Mouse (Mus musculus) embryo, embryonic 11.5 days (tissue): ENCODE results near the gene Elfn2.

Source experiments
- DNase-seq: peaks from one replicate; pipeline ENCODE4 v3.0.0-alpha.2; 2012; ENCODE audit warnings: low read depth, low spot score

Gene Elfn2

GRCm38 (mm10) chr15:78681781-78682180 lies 36.8 kb downstream of the Elfn2 start:
- DNase-seq = no peak

DNA sequence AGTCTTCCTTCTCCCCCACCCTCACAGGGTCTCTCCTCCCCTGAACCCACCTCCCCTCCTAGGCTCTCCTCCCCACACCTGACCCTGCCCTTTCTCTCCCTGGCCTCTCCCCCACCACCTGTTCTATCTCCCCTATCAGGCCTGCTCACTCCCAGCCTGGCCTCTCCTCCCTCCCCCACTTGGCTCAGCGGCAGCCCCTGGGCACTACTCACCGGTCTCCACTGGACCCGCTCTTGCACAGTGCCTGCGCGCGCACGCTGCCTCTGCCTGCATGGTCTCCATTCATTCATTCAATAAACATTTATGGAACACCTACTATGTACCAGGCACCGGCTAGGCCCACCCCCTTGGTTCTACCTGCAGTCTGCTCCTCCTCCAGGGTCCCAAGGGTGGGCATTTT lies 37.3 kb downstream of the Elfn2 start:
- no peak for DNase-seq

- no peak for DNase-seq
Observed at GRCm38 (mm10) chr15:78680291-78680690, 38.3 kb downstream of the Elfn2 start.

- no peak for DNase-seq
Observed at GRCm38 (mm10) chr15:78677708-78678107, 40.9 kb downstream of the Elfn2 start.

GRCm38 (mm10) chr15:78677015-78677414 lies 41.6 kb downstream of the Elfn2 start:
- no peak for DNase-seq

GRCm38 (mm10) chr15:78674912-78675412 lies 43.6 kb downstream of the Elfn2 start:
- no peak for DNase-seq

GRCm38 (mm10) chr15:78673436-78673835 lies 45.1 kb downstream of the Elfn2 start:
- no peak for DNase-seq

DNA sequence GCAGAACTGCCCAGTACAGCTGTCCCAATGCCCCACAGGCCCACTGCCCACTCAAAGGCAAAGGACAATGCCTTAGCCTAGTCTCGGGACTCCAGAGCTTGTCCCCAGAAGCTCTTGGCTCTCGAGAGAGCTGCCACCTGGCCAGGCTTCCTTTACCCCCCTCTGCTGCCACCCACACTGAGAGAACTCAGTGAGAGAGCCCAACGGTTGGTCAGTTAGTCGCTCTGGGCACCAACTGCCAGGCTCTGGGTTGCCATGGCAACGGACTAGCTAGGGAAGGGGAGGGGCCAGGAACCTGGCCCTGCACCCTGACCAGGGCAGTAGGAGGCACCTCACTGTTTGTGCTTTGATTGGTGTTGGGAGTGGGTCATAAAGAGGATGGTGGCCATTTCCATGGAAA lies 48.2 kb downstream of the Elfn2 start:
- DNase-seq = no peak

DNA sequence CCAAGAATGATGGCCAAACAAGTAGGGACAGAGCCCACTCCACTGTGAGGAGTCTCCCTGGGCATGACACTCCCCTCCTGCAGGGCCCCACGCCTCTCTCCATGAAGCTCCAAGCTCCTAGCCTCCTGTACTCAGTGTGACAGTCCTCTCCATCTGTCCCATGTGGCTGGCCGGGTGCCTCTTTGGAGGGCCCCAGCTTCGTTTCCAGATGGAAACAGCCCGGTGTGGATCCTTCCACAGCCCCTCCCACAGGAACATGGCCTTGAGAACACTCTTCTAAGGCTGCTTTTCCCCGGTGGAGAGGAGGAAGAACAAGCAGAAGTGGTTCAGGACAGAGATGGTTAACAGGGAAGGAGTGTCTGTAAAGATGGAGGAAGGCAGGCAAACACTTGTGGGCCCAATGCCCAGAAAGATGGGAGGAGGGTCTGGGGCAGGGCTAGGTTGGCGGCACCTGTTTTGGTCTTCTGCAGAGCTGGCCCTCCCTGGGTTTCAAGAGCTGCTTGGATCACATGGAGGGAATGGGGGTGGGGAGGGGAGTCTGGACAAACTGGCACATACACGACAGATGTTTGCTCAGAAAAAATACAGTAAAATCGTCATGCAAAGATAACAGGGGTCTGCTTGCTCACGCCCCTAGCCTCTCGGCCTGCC lies 49.2 kb downstream of the Elfn2 start:
- no peak for DNase-seq

DNA sequence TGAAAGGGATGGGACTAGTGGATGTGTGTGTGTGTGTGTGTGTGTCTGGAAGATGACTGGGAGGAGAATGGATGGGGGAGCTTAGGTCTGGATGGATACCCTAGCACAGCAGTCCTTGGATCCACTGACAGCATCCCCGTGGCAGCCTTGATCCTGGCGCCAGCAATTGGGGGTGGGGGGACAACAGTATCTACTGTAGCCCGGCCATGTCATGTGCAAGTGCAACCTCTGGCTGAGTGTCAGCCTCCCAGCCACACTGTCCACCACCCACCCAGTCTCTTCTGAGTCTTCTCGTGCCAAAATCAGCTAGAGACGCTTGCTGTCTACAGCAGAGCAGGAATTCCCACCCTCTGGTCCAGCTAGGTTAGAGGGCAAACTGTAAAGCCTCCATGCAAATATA lies 54.3 kb downstream of the Elfn2 start:
- DNase-seq = no peak

DNA sequence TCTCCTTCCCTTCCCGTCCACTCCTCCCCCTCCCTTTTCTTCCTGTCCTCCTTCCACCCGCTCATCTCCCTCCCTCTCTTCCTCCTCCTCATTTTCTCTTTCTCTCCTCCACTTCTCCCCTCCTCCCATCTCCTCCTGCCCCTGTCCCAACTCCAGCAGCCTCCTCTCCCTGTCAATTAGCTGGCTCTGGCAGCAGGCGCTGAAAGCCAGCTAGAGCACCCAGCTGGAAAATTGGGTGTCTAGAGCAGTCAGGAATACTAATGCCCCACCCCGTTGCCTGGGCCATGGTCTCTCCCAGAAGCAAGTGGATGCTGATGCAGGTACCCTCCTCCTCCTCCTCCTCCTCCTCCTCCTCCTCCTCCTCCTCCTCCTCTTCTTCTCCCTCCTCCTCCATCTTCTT lies 67.4 kb downstream of the Elfn2 start:
- DNase-seq = no peak

- DNase-seq = no peak
Observed at GRCm38 (mm10) chr15:78647746-78648145, 70.8 kb downstream of the Elfn2 start.

GRCm38 (mm10) chr15:78644606-78645005 lies 74.0 kb downstream of the Elfn2 start:
- no peak for DNase-seq

DNA sequence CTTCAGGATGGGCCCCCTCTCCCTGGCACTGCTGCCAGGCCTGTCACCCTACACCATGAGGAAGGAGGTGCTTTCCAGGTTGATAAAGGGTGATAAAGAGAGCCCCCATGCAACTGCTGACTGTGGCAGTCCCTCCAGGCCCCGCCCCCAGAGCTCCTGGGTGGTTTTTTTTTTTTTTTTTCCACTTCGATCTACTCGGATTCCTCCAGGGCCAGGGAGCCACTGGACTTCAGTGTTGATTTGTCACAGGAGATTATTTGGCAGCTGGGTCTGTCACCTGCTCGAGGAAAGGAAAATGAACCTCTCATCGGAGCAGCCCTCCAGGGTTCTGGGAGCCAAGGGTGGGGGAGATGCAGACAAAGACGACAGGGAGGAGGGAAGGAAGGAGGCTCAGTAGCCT lies 74.9 kb downstream of the Elfn2 start:
- no peak for DNase-seq

GRCm38 (mm10) chr15:78635231-78635630 lies 83.3 kb downstream of the Elfn2 start:
- no peak for DNase-seq

DNA sequence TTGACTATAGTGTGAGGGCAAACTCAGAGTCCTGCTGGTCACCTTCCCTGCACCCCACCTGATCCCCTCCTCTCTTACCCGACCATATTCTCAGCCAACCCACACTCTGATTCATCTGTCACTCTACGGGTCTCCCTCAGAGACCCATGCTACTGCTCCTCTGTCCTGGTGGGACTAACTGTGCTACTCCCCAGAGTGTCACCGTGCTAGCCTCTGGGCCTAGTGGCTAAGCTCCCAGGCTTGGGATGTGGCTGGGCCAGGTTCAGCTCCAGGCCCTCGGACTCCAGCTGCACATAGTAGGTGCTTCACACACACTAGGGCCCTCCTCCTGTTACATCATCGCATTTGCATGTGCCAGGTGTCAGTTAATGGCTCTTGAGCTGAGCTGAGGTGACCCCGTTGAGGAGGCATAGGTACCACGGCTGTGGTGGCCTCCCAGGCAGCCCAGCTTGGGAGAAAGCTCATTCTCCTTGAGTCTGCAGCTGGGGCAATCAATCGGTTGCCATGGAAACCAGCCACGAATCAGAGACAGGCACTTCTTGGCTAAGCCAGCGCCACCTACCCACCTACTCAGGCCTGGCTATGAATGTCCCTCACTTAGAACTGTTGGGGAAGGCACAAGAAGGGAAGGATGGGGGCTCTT lies 84.4 kb downstream of the Elfn2 start:
- peak; percentile 64 for DNase-seq

GRCm38 (mm10) chr15:78633413-78633812 lies 85.2 kb downstream of the Elfn2 start:
- DNase-seq = no peak

DNA sequence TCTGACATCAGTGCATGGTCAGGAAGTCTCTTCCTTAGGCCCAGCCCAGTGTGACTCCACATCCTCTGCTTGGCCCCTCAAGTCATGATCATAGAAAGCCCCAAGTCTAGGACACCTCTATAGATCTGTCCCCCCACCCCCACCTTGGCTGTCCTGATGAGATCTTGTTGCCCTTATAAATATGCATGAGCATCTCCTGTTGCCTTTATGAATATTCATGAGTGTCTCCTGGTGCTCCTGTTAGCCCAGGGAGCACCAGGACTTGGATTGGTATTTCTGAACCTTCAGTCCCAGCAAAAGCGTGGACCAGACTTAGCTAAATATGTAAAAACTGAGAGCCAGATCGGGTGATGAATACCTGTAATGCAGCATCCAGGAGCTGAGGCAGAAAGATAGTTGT lies 86.2 kb downstream of the Elfn2 start:
- DNase-seq = no peak

GRCm38 (mm10) chr15:78626285-78626684 lies 92.3 kb downstream of the Elfn2 start:
- no peak for DNase-seq

DNA sequence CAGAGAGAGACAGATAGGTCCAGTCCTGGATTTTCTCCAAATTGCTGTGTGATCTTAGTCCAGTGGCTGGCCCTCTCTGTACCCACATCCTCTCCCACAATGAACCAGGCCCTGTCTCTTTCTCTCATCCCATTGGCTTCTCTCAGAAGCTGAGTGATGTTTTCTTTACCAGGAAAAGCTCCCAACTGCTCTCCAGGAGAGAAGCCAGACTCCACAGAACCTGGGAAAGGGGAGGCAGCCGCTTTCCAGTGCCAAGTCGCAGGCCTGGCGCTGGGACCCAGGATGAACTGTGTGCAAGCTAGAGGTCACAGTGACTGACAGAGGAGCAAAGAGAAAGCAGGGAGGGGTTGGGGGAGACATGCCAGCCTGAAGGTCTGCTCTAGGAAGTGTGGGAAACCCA lies 93.6 kb downstream of the Elfn2 start:
- no peak for DNase-seq

- no peak for DNase-seq
Observed at GRCm38 (mm10) chr15:78624431-78624950, 94.1 kb downstream of the Elfn2 start.

- peak; percentile 38 for DNase-seq
Observed at GRCm38 (mm10) chr15:78623426-78623825, 95.1 kb downstream of the Elfn2 start.
